Mouse (Mus musculus) lung, adult 2 months (tissue): ENCODE data around the gene Ndufs2. TPM values are rescaled to one million over a fixed set of nuclear protein-coding genes. Genes with fewer than 3 reads are reported as not detected.

Experiments
- DNase-seq: peaks from one replicate; pipeline ENCODE4 v3.0.0; 2022
- H3K4me1 ChIP-seq: fragments of 200-500 bp; 2 replicates; pipeline ENCODE4 v1.6.1; 2011; ENCODE audit warnings: low read length; ENCODE audit not compliant: control insufficient read depth, insufficient read depth
- H3K4me3 ChIP-seq: fragments of 200-500 bp; replicated peaks from 2 replicates; pipeline ENCODE3; 2011; ENCODE audit warnings: low read depth, mild to moderate bottlenecking, control low read depth, low read length; ENCODE audit errors: extremely low read depth
- CTCF ChIP-seq: fragments of 200-500 bp; IDR thresholded peaks from 2 replicates; pipeline ENCODE4 v1.5.1; 2011; ENCODE audit warnings: mild to moderate bottlenecking, low read length, control low read depth; ENCODE audit not compliant: insufficient read depth
- POLR2A ChIP-seq: fragments of 200-500 bp; IDR thresholded peaks from 2 replicates; pipeline ENCODE4 v1.6.1; 2011; ENCODE audit warnings: low read depth, mild to moderate bottlenecking, control low read depth, low read length, borderline replicate concordance; ENCODE audit errors: extremely low read depth
- WGBS: fragments of 180-500 bp; shearing (Covaris S2); methylation state at CpG from one replicate; pipeline ENCODE4 v1.1.7; 2018; 5-methylcytosine and 5-hydroxymethylcytosine counted together
- polyA plus RNA-seq: library from polyadenylated mRNA; depleted of rRNA; stranded (reverse); fragments of >200 nt; gene quantifications from 2 replicates; pipeline ENCODE4 v1.2.3, GENCODE M21; 2012; rRNA removed

Ndufs2 gene
- polyA plus RNA-seq, 1 experiment, result 118 TPM

GRCm38 (mm10) chr1:171193093-171193840, 57.9 kb downstream of the Ndufs2 start:
- WGBS, result 23% methylated on average over 18 of the region's 18 CpGs
- H3K4me3 ChIP-seq, result peak overlapping the region; percentile 2
- no peaks in the 10 kb centered on the region; the same call in 1 of the 2 replicates for H3K4me1 ChIP-seq
- TF ChIP-seq POLR2A (no peak), CTCF (no peak)
- DNase-seq, result no peak

- Histone ChIP-seq H3K4me1 (no peaks in the 10 kb centered on the region; the same call in 1 of the 2 replicates), H3K4me3 (no peak overlapping the region)
- WGBS, result 63% methylated on average over 10 of the region's 10 CpGs
- TF ChIP-seq POLR2A (no peak), CTCF (no peak)
- no peak for DNase-seq
Measured at GRCm38 (mm10) chr1:171192283-171192682, 58.9 kb downstream of the Ndufs2 start.

GRCm38 (mm10) chr1:171190832-171191231, 60.4 kb downstream of the Ndufs2 start:
- TF ChIP-seq POLR2A (no peak), CTCF (no peak)
- 98% methylated on average over 9 of the region's 9 CpGs for WGBS
- DNase-seq, result no peak
- no peak overlapping the region for H3K4me3 ChIP-seq
- no peaks in the 10 kb centered on the region; the same call in 1 of the 2 replicates for H3K4me1 ChIP-seq

DNA sequence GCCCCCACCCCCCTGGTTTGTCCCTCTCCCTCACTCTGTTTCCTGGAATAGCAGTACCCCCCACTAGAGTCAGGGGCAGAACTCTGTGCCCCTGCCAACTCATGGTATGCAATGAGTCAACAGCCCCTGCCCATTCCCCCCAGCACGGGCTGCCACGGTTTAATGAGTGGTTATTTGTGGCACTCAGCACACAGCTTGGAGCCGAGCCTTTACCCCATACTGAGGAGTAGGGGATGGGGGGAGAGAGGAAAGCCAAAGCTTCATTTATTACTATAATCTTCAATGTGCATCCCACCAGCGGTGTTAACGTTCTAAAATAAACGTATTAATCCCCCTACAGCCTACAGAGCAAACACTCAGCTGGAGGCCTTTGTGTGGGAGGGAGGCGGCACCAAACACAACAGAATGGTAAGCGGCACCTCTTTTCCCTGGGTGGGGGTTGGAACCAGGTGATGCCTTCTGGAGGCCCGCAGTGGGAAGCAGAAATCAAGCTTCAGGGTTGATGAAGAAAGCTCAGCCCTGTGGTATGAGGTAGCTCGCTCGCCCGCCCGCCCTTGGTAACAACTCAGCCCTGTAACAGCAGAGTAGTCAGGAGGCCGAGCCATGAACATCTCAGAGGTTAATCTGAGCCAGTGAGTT, 61.6 kb downstream of the Ndufs2 start:
- 63% methylated on average over 14 of the region's 14 CpGs for WGBS
- H3K4me3 ChIP-seq, result no peak overlapping the region
- H3K4me1 ChIP-seq, result peaks cover 8% of the 10 kb centered on the region; the same call in 1 of the 2 replicates
- no peak for TF ChIP-seq POLR2A
- TF ChIP-seq CTCF, result no peak
- no peak for DNase-seq

DNA sequence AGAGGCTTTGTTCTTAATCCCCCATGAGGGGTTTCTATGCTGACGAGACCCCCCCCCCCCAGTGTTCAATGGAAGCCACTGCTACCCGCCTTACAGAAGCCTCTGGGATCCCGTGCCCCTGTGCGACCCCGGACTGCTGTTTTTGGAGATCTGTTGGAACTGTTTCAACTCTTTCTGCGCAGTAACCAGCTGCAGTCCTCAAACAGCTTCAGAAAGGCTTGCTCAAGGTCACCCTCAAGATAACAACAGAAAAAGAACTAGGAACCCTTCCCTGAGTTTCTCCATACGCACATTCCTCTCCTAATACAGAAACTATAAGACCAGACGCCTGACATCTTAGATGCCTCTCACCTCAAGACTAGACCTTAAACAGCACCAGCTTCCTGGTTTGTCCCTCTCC, 62.1 kb downstream of the Ndufs2 start:
- no peak for DNase-seq
- TF ChIP-seq CTCF (no peak), POLR2A (no peak)
- Histone ChIP-seq H3K4me1 (peaks cover 11% of the 10 kb centered on the region), H3K4me3 (no peak overlapping the region)
- 33% methylated on average over 8 of the region's 8 CpGs for WGBS

DNA sequence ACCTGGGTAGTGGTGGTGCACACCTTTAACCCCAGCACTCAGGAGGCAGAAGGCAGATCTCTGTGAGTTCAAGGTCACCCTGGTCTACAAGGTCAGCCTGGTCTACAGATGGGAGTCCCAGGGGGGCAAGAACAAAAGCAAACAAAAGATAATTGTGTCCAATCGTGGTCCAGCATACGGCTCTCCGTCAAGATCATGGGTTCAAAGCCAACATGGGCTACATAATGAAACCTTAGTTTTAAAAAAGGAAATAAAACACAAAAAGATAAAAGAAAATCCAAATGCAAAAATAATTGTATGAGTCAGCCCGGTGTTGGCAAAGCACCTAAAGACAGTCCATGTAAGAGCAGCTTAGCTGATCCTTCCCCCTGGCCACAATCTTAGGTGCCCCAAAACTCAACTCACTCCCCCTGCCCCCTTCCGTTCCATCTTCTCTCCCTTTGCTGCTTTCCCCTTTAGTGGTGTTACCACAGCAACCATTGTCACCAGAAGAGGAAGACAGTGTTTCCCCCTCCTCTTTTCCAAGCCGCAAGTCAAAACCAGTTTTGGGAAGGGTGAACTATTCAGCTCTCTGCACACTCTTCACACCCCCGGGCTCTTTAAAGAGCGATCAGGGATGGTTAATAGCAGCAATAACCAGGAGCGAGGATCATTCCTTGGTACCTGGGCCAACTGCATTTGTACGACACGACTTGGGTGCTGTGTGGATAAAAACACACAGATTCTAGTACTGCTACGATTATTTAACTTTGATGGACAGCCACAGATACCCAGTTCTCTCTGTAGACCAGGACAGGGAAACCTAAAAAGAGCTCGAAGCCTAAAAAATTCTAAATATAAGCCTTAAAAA, 63.1 kb downstream of the Ndufs2 start:
- 73% methylated on average over 13 of the region's 13 CpGs for WGBS
- H3K4me3 ChIP-seq, result no peak overlapping the region

GRCm38 (mm10) chr1:171185655-171186054, 65.5 kb downstream of the Ndufs2 start:
- H3K4me1 ChIP-seq, result peaks cover 18% of the 10 kb centered on the region
- WGBS, result 74% methylated on average over 8 of the region's 8 CpGs
- TF ChIP-seq POLR2A (no peak), CTCF (no peak)
- DNase-seq, result no peak
- no peak overlapping the region for H3K4me3 ChIP-seq

More for the DNA sequence above, 63.1 kb downstream of the Ndufs2 start:
- H3K4me1 ChIP-seq, result peaks cover 18% of the 10 kb centered on the region
- no peak for DNase-seq
- TF ChIP-seq POLR2A (no peak), CTCF (no peak)

Other genes starting within 250 kb of the Ndufs2 start
- gene Fcgr4, start 232.5 kb downstream of the Ndufs2 start, polyA plus RNA-seq, result 6.8 and 7.9 TPM in 2 replicates
- 19.5 and 23.3 TPM in 2 replicates for gene Fcgr3, start 186.5 kb downstream of the Ndufs2 start, polyA plus RNA-seq
- 28.2 and 45.5 TPM in 2 replicates for gene Cfap126, start 137.5 kb downstream of the Ndufs2 start, polyA plus RNA-seq
- gene Sdhc, start 100.8 kb downstream of the Ndufs2 start, polyA plus RNA-seq, result 136 and 191 TPM in 2 replicates
- gene Mpz, start 100.7 kb downstream of the Ndufs2 start, polyA plus RNA-seq, result 15.9 and 24.9 TPM in 2 replicates
- gene Pcp4l1, start 55.1 kb downstream of the Ndufs2 start, polyA plus RNA-seq, result 37.5 and 59.8 TPM in 2 replicates
- 0.25 TPM in 1 of 2 replicates, not detected in the other for gene Nr1i3, start 37.4 kb downstream of the Ndufs2 start, polyA plus RNA-seq
- gene Tomm40l, start 28.9 kb downstream of the Ndufs2 start, polyA plus RNA-seq, result 25.7 and 28.8 TPM in 2 replicates
- 4.7 and 7.2 TPM in 2 replicates for gene Apoa2, start 26.3 kb downstream of the Ndufs2 start, polyA plus RNA-seq
- gene Fcer1g, start 17.0 kb downstream of the Ndufs2 start, polyA plus RNA-seq, result 117 and 158 TPM in 2 replicates
- gene Adamts4, start 967 bp downstream of the Ndufs2 start, polyA plus RNA-seq, result 1.2 and 1.3 TPM in 2 replicates
- 72.0 and 75.8 TPM in 2 replicates for gene B4galt3, start 18.9 kb upstream of the Ndufs2 start, polyA plus RNA-seq
- gene Ppox, start 29.8 kb upstream of the Ndufs2 start, polyA plus RNA-seq, result 40.6 and 49.0 TPM in 2 replicates
- gene Usp21, start 36.6 kb upstream of the Ndufs2 start, polyA plus RNA-seq, result 42.3 and 51.2 TPM in 2 replicates
- gene Ufc1, start 43.6 kb upstream of the Ndufs2 start, polyA plus RNA-seq, result 18.8 and 22.2 TPM in 2 replicates
- 34.5 and 47.0 TPM in 2 replicates for gene Dedd, start 77.8 kb upstream of the Ndufs2 start, polyA plus RNA-seq
- 42.7 and 44.1 TPM in 2 replicates for gene Nit1, start 94.3 kb upstream of the Ndufs2 start, polyA plus RNA-seq
- gene Pfdn2, start 94.3 kb upstream of the Ndufs2 start, polyA plus RNA-seq, result 9.0 and 20.0 TPM in 2 replicates
- 1.9 and 3.4 TPM in 2 replicates for gene Klhdc9, start 109.4 kb upstream of the Ndufs2 start, polyA plus RNA-seq
- gene Nectin4, start 118.7 kb upstream of the Ndufs2 start, polyA plus RNA-seq, result 10.3 and 19.2 TPM in 2 replicates
- gene Arhgap30, start 137.6 kb upstream of the Ndufs2 start, polyA plus RNA-seq, result 11.6 and 17.5 TPM in 2 replicates
- 95.3 and 107 TPM in 2 replicates for gene Usf1, start 159.9 kb upstream of the Ndufs2 start, polyA plus RNA-seq
- gene Tstd1, start 167.5 kb upstream of the Ndufs2 start, polyA plus RNA-seq, result 8.9 and 16.2 TPM in 2 replicates
- gene F11r, start 186.1 kb upstream of the Ndufs2 start, polyA plus RNA-seq, result 108 and 149 TPM in 2 replicates